Mouse (Mus musculus) megakaryocyte, embryonic 14.5 days (primary cell): ENCODE data around the gene Selenok.

Experiments used
- FLI1 ChIP-seq: IDR thresholded peaks from 2 replicates; pipeline ENCODE4 v1.6.1; 2012; ENCODE audit warnings: low read length, inconsistent platforms, mixed read lengths
- GATA1 ChIP-seq: IDR thresholded peaks from 3 replicates; pipeline ENCODE4 v1.6.1; 2012; ENCODE audit warnings: mixed read lengths, low read length, inconsistent platforms, borderline replicate concordance

GRCm38 (mm10) chr14:30019792-30020575 is 51.9 kb downstream of the Selenok start:
- no peak for TF ChIP-seq GATA1
- TF ChIP-seq FLI1 = no peak
